Mouse (Mus musculus) adrenal gland, adult 2 months (tissue): ENCODE measurements at regions not wholly inside any gene's neighbourhood (a gene's known extent, or its start where the extent isn't known, plus 50 kb on each side); places are given as distances from the start of the nearest gene placed in this dataset.
A peak's percentile ranks its signal among the peaks of the same experiment; 100 is the strongest.

Experiments
- DNase-seq: peaks from one replicate; pipeline ENCODE4 v3.0.0; 2021

DNA sequence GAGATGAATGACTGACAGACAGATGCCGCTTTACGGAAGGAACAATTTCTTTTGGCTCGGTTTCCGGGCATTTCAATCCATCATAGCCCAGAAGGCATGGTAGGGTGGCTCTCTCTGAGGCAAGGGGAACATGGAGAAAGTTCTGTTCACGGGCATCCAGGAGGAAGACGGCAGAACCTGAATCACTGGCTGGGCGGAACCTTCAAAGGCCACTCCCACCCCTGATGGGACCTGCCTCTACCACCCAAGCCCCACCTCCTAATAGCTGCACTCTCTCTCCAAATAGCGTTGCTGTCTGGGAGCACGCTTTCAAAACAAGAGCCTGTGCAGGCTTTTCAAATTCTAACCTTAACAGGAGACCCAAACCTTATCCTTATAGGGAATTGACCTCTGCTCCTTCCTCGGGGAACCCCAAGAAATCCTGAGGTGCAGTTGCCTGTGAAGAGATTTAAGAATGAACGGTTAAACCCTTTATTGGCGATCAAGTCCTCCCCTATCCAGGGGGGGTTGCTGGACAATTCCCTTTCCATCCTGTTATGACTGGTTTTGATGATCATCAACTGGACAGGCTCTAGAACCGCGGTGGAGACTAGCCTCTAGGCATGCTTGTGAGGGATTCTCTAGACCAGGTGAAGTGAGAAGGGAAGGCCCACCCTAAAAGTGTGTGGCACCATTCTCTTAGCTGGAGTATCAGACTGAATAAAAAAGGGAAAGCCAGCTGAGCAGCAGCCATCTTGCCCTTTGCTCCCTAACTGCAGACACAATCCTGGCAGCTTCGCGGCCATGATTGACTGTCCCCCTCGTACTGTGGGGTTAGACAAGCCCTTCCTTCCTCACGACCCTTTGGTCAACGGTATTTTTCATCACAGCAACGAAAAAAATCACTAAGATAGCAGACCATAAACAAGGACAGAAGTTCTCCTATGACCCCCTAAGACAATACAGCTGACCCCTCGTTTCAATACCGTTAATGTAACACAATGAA, 184.5 kb upstream of the Dyrk2 start:
- DNase-seq = no peak

GRCm38 (mm10) chr10:119052441-119053041, 182.5 kb upstream of the Dyrk2 start:
- no peak for DNase-seq

DNA sequence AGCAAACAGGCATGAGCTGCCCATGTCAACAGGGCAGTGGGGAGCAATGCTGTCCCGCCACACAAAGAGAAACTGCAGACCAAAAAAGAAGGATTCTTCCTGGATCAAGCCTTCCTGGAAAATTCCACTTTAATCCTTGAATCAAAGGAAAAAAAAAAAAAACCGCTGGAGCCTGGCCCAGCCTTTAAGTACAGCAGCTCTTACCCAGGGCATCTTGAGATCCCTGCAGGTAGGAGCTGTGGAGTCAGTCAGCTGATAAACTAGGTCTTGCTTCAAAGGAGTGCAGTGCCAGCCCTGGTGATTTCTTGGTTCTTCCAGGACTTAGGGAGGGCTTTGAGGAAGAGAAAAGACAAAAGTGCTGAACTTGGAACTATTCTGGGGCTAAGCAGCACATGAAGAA, 181.6 kb upstream of the Dyrk2 start:
- DNase-seq = no peak

DNA sequence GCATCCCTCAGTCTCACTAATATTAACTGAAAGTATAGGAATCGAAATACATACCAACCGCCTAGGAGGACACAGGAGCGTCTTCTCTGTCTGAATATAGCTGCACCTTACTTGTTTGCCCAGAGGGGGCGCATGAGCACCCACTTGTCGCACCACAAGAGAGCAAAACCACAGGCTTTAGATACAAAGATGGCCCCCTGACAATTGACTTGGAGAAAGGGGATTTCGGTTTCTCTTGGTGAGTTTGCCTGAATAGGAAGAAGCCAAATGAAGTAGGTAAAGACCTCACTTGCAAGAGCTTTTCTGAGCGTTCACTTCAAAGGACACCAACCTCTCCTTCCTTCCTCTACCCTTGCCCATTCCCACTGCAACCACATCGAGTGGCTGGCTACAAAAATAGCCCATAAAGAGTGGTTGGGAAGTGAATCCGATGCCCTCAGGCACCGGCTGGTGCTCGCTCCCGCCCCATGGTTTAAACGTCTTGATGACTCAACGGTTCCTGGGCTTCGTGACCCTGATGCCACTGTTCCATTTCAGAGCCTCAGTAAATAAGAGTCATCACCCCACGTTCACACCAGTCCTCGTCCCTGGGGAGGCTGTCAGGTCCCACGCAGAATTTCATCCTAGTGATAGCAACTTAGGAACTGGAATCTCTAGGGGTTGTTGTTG, 180.1 kb upstream of the Dyrk2 start:
- DNase-seq = no peak

- DNase-seq = no peak
These were observed 178.8 kb upstream of the Dyrk2 start for GRCm38 (mm10) chr10:119048643-119049420.

DNA sequence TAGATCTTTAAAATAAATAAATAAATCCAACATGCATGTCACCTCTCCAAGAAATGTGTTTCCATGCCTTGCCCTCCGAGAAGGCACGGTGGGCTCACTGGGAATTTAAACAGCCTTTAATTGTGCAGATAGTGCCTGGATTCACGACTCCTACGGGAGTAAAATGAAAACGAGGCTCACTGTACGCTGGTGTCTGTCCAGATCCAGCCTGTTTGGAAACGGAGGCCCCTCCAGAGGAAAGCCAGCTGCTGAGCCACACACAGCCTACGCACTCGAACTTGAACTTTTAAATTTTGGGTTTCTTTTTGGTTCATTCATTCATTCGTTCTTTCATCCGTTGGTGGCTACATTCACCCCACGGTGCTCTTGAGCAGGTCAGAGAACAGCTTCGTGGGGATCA, 175.1 kb upstream of the Dyrk2 start:
- DNase-seq = no peak

DNA sequence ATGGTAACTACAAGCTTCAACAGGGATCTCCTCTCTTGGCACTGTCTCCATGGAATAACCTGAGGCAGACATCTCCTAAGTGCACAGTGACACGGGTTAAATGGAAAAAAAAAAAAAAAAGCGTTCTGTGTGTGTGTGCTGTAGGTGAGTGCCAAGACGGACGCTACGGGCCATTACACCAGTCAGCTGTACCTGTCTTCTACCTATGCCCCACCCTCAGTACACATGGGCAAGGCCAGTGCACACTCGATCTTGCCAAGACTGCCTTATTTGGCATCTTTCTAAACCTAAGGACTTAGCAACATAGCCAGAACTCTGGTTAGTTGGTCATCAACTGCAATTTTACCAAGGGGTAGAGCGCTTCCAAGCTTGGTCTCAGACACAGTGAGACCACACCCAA, 173.1 kb upstream of the Dyrk2 start:
- no peak for DNase-seq

GRCm38 (mm10) chr10:119040205-119040604, 170.2 kb upstream of the Dyrk2 start:
- DNase-seq = no peak

DNA sequence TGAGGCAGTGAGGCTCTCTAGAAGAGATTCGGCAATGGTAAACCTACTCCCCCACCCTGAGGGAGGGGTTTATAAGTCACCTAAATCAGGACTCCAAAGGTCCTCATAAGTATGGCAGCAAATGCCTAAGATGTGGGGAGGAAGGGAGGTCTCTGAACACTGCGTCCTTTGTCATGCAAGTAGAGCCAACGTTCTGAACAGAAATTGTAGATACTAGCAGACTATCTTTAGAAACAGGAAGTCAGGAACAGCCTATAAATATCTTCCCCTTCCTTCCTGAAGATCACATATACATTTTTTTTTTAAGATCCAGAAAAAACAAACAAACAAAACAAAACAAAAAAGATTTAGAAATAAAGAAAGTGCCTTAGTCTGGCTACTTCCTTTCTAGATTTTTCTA, 169.7 kb upstream of the Dyrk2 start:
- DNase-seq = no peak

DNA sequence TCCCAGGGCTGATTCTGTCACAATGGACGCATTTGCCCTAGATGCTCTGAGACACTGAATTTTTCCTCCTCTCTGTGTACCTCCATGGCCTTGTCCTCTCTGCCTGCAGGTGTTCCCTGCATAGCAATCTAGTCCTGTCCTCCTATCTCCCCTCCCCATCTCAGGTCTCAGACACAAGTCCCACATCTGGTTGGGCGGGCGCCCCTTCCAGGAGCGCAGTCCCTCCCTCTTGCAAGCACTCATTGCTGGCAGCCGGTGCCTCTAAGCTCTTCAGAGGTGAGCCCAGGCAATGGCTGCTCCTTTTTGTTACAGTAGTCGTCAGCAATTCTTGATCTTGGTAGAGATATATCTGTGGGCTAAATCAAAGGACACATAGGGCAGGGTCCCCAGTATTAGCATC, 169.0 kb upstream of the Dyrk2 start:
- no peak for DNase-seq

- no peak for DNase-seq
These were observed 167.8 kb upstream of the Dyrk2 start for GRCm38 (mm10) chr10:119037781-119038180.

DNA sequence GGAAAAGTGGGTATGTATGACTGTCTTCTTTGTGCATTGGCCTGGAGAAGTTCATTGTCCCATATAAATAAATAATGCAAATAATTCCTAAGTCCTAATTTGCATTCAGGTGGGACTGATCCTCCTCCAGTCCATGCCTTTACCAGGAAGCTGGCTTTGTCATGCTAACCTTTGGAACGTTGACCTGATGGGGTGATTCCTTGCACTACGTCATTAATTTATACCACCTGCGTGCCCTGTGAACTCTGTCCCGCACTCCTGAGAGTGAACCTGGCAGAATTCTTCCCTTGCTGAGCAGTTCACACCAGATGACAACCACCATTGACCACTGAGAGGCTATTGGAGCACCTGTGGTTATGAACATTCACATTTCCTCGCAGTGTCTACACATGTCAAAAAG, 165.9 kb upstream of the Dyrk2 start:
- no peak for DNase-seq

DNA sequence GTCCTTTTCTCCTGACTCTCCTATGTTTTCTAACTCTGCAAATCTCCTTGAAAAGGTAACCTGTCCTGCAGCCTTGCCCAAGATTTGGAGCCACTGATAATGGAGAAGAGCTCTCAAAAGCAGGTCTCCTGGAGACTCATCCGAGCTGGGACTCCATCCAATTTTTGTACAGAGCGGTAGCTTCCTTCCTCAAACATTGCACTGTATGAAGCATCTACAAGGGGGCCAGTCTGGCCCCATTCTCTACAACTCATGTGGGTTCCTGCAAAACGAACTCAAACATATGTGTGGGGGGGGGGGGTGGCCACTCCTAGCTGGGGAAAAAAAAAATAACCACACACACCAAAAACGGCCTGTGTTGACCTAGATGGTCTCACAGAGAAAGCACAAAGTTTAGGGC, 164.4 kb upstream of the Dyrk2 start:
- no peak for DNase-seq

- peak; percentile 20 for DNase-seq
These were observed 161.6 kb upstream of the Dyrk2 start for GRCm38 (mm10) chr10:119031282-119032275.

DNA sequence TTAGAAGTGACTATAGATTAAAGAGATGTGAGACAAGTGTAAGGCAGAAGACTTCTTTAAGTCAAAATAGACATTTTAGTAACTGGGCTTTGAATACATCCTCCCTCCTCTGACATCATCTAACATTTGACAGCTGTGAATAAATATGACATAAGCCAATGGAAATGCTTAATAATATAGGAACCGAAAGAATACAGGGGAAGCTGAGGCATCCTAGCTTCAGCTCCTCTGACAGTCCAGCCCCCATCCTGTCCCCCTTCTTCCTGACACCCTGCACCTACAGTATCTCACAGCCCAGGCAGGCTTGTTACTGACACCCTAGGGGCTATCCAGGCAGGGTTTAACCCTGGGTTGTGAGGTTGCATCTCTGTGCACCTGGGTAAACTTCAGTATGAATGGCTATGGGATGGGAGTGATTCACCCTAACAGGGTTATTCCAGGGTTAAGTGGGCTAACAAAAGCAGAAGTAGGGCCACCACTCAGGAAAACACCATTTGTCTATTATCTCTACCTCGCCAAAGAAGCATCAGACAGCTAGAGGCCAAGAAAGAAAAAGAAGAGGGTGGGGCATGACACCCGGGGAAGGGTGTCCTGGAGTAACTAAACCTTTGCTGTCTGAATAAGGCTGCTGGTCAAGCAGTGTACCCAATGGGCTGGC, 158.6 kb upstream of the Dyrk2 start:
- no peak for DNase-seq

- DNase-seq = no peak
These were observed 157.4 kb upstream of the Dyrk2 start for GRCm38 (mm10) chr10:119027241-119027901.

DNA sequence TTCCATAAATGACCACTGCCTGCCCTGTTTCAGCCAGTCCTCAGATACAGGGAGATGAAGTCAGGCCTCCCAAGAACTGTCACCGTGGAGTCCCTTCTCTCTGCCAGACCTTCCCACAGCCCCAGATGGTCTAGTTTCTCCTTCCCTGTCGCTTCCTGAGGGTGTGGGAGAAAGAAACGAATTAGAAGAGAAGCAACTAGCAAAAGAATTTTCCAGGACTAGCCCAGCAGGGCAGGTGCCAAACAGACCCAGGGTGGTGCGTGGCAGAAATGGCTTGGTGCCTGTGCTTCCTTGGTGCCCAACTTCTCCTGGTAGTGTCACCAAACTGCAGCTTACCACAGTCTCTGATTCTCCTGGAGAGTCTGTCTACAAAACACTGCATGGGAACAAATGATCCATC, 156.3 kb upstream of the Dyrk2 start:
- DNase-seq = no peak

DNA sequence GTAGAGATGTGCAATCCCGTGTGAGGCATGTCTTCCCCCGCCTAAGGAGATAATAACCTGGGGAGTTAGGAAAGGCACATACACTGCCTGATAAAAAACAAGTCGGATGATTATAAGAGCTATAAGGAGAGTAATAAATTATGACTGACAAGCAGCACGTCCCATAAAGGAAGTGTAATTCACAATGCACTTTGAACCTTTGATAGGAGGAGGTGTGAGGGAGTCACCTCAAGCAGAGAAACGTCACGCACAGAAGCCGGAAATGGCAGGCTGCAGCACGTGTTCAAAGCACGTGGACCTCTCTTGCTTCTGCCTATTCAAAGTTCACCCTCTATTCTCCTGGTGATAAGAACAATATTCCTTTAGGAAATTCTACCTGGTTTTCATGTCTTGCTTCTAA, 154.4 kb upstream of the Dyrk2 start:
- no peak for DNase-seq

GRCm38 (mm10) chr10:119019082-119019481, 149.1 kb upstream of the Dyrk2 start:
- no peak for DNase-seq

GRCm38 (mm10) chr10:119018490-119018889, 148.5 kb upstream of the Dyrk2 start:
- DNase-seq = no peak
